Comparison of ENCODE assay signal across 8 mouse cellular contexts in genomic region chr2:136051688-136052289, GRCm38 (mm10). TPM values are rescaled to one million over a fixed set of nuclear protein-coding genes. Genes with fewer than 3 reads are reported as not detected.
DNase-seq lines count a peak whose midpoint lies in the region; TF ChIP-seq lines count a peak whose summit lies in the region.

Gene Lamp5, plus strand, starts transcription at chr2:136052239.

- H3K9me3 ChIP-seq in heart, embryonic 10.5 days = no peaks in the 10 kb centered on the region
- no peaks in the 10 kb centered on the region for H3K9me3 ChIP-seq in ES-E14 (ENCODE audit: control insufficient read depth, insufficient read depth, low read depth, low read length)

- H3K27ac ChIP-seq in heart, embryonic 10.5 days = no peak within 1 kb of the TSS
- H3K27ac ChIP-seq in ES-E14 (ENCODE audit: insufficient read depth, low read depth, low read length, poor library complexity, severe bottlenecking) = no peak within 1 kb of the TSS

- H3K4me3 ChIP-seq in heart, embryonic 10.5 days = peak within 1 kb of the TSS; percentile 45
- peak within 1 kb of the TSS; percentile 21 to 47; a peak in 2 of 4 replicates for H3K4me3 ChIP-seq in ES-E14 (ENCODE audit: insufficient read depth in 1 of 2, low read depth in 1 of 2, low read length in 2 of 2, poor library complexity in 1 of 2, severe bottlenecking in 1 of 2)

- H3K4me1 ChIP-seq in heart, embryonic 10.5 days = 0 out of 2 replicates have a peak, but pooled peaks cover 10% of the 10 kb centered on the region
- H3K4me1 ChIP-seq in ES-E14 (ENCODE audit: control insufficient read depth in 2 of 2, insufficient read depth in 2 of 2, low read length in 2 of 2, poor library complexity in 1 of 2) = no peaks in the 10 kb centered on the region; a peak in 1 of 4 replicates

- peaks cover 35% of the 10 kb centered on the region for H3K27me3 ChIP-seq in heart, embryonic 10.5 days (ENCODE audit: insufficient read depth, poor library complexity, severe bottlenecking)

- DNase-seq in heart, embryonic 10.5 days (ENCODE audit: low spot score) = no peak
- no peak for DNase-seq in heart, adult 18-20 months
- no peak for DNase-seq in ES-E14 (ENCODE audit: low read depth, low spot score)
- peak; percentile 13 for DNase-seq in forelimb bud, embryonic 11.5 days (ENCODE audit: low read depth, low spot score)
- DNase-seq in mesoderm, embryonic 11.5 days (ENCODE audit: low read depth, low spot score) = peak; percentile 54
- DNase-seq in thymus, postnatal 0 days (ENCODE audit: low spot score) = no peak
- no peak for DNase-seq in thymus, postnatal 25 days
- DNase-seq in right cerebral cortex, postnatal 25 days = no peak

- WGBS in heart, embryonic 10.5 days = 5% methylated on average over 8 of the region's 8 CpGs

- H3K9ac ChIP-seq in ES-E14 (ENCODE audit: insufficient read depth, low read depth, low read length, poor library complexity, severe bottlenecking) = no peak within 1 kb of the TSS

- in situ Hi-C loops in ES-E14 (cut with MboI; ENCODE audit: low sequenced_read_pairs in 2 of 2, unreplicated experiment in 2 of 2) = no loop called here

- H3K36me3 ChIP-seq in heart, embryonic 10.5 days = no peaks in the 10 kb centered on the region
- H3K36me3 ChIP-seq in ES-E14 (ENCODE audit: control insufficient read depth, insufficient read depth, low read length, poor library complexity, severe bottlenecking) = no peaks in the 10 kb centered on the region

TF ChIP-seq in ES-E14, 5 proteins besides CTCF, POLR2A, EP300 and RAD21:
- TF ChIP-seq ZC3H11A (IDR thresholded peaks at IDR 0.05; ENCODE audit: borderline replicate concordance, low read depth, low read length) = no peak
- no peak for TF ChIP-seq ZNF384 (IDR thresholded peaks at IDR 0.05; ENCODE audit: low read depth, low read length)
TF ChIP-seq in ES-E14: peak in this region for 0.

RNA-seq across cellular contexts. Expression of gene Lamp5, which starts in this region (rescaled TPM):
- polyA plus RNA-seq in heart, embryonic 10.5 days (2016; fragmentation: Nextera tagmentation; extraction: Ambion mirVana) = 0.13 TPM in 1 of 2 replicates, not detected in the other
- total RNA-seq in heart, adult 18-20 months (2021) = not detected
- not detected in 2 replicates for total RNA-seq in ES-E14 (2012; rRNA removed)
- not detected in 2 replicates for polyA plus RNA-seq in thymus, postnatal 0 days (2015; fragmentation: Nextera tagmentation; extraction: Ambion mirVana)

Comparison
In these comparisons a context has a peak if more than half of its experiments do, and no peak if none do; other contexts are left out.
1. DNase-seq: peak in forelimb bud, embryonic 11.5 days (single experiment) and mesoderm, embryonic 11.5 days (single experiment); none in heart, embryonic 10.5 days (single experiment), heart, adult 18-20 months (0 of 2), ES-E14 (single experiment), thymus, postnatal 0 days (single experiment), thymus, postnatal 25 days (single experiment) and right cerebral cortex, postnatal 25 days (single experiment).